Mouse (Mus musculus): ENCODE measurements around the gene Ehd4.

GRCm38 (mm10) chr2:120074096-120074495 is 80.3 kb downstream of the Ehd4 start:
- TF ChIP-seq GATA1 (IDR thresholded peaks at IDR 0.05; ENCODE audit: borderline replicate concordance, low read length) (no peak), FLI1 (IDR thresholded peaks at IDR 0.05; ENCODE audit: low read length) (no peak)

Data from megakaryocyte, embryonic 14.5 days (primary cell).